Mouse (Mus musculus): ENCODE measurements around the gene Cbr1. TPM values are rescaled to one million over a fixed set of nuclear protein-coding genes. Genes with fewer than 3 reads are reported as not detected.
A peak's percentile ranks its signal among the peaks of the same experiment; 100 is the strongest.

Cbr1 gene
- polyA plus RNA-seq, 1 experiment, result 88.0 TPM

DNA sequence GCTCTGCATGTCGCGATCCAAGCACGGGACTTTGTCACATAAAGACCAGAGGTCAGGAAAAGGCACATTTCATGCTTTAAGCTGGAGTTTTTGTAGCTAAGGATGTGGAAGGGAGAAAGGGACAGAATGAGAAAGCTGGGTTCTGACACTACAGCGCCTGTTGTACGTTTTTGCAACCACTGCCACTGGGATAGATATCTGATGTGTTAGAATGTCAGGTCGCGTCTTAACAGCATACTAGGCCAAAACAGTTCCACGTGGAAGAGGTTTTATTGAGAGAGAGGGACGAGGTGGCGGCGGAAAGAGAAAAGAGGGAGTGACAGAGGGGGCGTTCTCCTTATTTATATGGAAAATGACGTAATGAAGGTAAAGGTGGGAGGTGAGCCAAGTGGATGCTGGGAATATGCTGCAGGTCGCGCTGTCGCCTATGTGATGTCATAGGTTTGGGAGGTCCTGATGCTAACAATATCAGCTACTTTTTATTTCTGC lies 1.1 kb upstream of the Cbr1 start:
- Histone ChIP-seq H3K4me1 (replicated peaks; ENCODE audit: control insufficient read depth, insufficient read depth, low read length) (peaks cover 12% of the 10 kb centered on the region), H3K27me3 (ENCODE audit: control insufficient read depth, insufficient read depth, low read length) (no peaks in the 10 kb centered on the region), H3K27ac (ENCODE audit: control insufficient read depth, insufficient read depth, low read length) (no peak overlapping the region; the same call in 1 of the 2 replicates), H3K4me3 (ENCODE audit: control insufficient read depth, insufficient read depth, low read length) (no peak overlapping the region; the same call in 1 of the 2 replicates), H3K36me3 (ENCODE audit: control insufficient read depth, insufficient read depth, low read length) (no peaks in the 10 kb centered on the region)
- no peak for TF ChIP-seq CTCF (IDR thresholded peaks at IDR 0.05; ENCODE audit: borderline replicate concordance, control insufficient read depth, extremely low read depth, insufficient read depth, low read length, poor library complexity)
- TF ChIP-seq POLR2A (IDR thresholded peaks at IDR 0.05; ENCODE audit: control insufficient read depth, extremely low read depth, insufficient read depth, low read length, poor library complexity), result no peak
- WGBS, result 42% methylated on average over 16 of the region's 16 CpGs
- DNase-seq, result no peak

GRCm38 (mm10) chr16:93606146-93606545 lies 493 bp downstream of the Cbr1 start:
- DNase-seq, result no peak
- Histone ChIP-seq H3K4me1 (replicated peaks; ENCODE audit: control insufficient read depth, insufficient read depth, low read length) (peaks cover 12% of the 10 kb centered on the region), H3K36me3 (ENCODE audit: control insufficient read depth, insufficient read depth, low read length) (0 out of 2 replicates have a peak, but pooled peaks cover 2% of the 10 kb centered on the region), H3K27me3 (ENCODE audit: control insufficient read depth, insufficient read depth, low read length) (no peaks in the 10 kb centered on the region), H3K27ac (ENCODE audit: control insufficient read depth, insufficient read depth, low read length) (no peak overlapping the region), H3K4me3 (ENCODE audit: control insufficient read depth, insufficient read depth, low read length) (no peak overlapping the region)
- WGBS, result 91% methylated on average over 7 of the region's 7 CpGs
- TF ChIP-seq CTCF (IDR thresholded peaks at IDR 0.05; ENCODE audit: borderline replicate concordance, control insufficient read depth, extremely low read depth, insufficient read depth, low read length, poor library complexity), result no peak
- TF ChIP-seq POLR2A (IDR thresholded peaks at IDR 0.05; ENCODE audit: control insufficient read depth, extremely low read depth, insufficient read depth, low read length, poor library complexity), result no peak

DNA sequence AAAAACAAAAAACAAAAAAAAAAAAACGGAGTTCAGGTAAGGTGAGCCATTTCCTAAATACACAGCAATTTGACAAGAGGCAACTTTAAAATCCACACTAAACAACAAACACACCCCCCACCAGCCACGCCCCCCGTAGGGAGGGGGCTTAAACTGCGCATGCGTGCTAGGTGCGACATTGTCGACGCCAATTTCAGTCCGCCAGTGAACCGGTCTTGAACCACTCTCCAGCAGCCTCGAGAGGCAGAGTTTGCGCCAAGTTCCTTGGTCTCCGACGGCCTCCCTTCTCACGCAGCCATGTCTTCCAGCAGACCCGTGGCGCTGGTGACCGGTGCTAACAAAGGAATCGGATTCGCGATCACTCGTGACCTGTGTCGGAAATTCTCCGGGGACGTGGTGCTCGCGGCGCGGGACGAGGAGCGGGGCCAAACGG lies 2.0 kb downstream of the Cbr1 start:
- DNase-seq, result peak; percentile 91
- Histone ChIP-seq H3K4me3 (ENCODE audit: control insufficient read depth, insufficient read depth, low read length) (peak overlapping the region; percentile 75), H3K36me3 (ENCODE audit: control insufficient read depth, insufficient read depth, low read length) (0 out of 2 replicates have a peak, but pooled peaks cover 3% of the 10 kb centered on the region), H3K4me1 (replicated peaks; ENCODE audit: control insufficient read depth, insufficient read depth, low read length) (peaks cover 12% of the 10 kb centered on the region), H3K27ac (ENCODE audit: control insufficient read depth, insufficient read depth, low read length) (no peak overlapping the region), H3K27me3 (ENCODE audit: control insufficient read depth, insufficient read depth, low read length) (no peaks in the 10 kb centered on the region)
- under 1% methylated on average over 32 of the region's 32 CpGs for whole genome bisulfite sequencing
- TF ChIP-seq CTCF (IDR thresholded peaks at IDR 0.05; ENCODE audit: borderline replicate concordance, control insufficient read depth, extremely low read depth, insufficient read depth, low read length, poor library complexity), result 0 out of 2 replicates have a peak, but pooled peaks have one; percentile 14
- peak; percentile 83 for TF ChIP-seq POLR2A (IDR thresholded peaks at IDR 0.05; ENCODE audit: control insufficient read depth, extremely low read depth, insufficient read depth, low read length, poor library complexity)

DNA sequence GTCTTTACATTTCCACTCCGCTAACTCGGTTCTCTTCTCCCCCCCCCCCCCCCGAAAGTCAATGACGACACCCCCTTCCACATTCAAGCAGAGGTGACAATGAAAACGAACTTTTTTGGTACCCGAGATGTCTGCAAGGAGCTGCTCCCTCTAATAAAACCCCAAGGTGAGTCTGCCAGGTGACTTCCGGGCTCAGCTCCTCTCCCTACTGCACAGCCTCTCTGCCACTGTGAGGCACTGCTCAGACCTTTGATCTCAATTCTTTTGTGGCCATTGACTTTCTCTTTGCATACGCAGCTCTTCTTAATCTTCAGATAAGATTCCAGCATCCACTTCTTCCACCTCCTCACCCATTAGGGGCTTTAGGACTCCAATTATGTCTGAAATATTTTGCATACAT lies 3.1 kb downstream of the Cbr1 start:
- no peak overlapping the region for H3K4me3 ChIP-seq (ENCODE audit: control insufficient read depth, insufficient read depth, low read length)
- WGBS, result 60% methylated on average over 8 of the region's 8 CpGs
- no peak for DNase-seq
- H3K4me1 ChIP-seq (replicated peaks; ENCODE audit: control insufficient read depth, insufficient read depth, low read length), result peaks cover 12% of the 10 kb centered on the region
- 0 out of 2 replicates have a peak, but pooled peaks cover 3% of the 10 kb centered on the region for H3K36me3 ChIP-seq (ENCODE audit: control insufficient read depth, insufficient read depth, low read length)
- TF ChIP-seq CTCF (IDR thresholded peaks at IDR 0.05; ENCODE audit: borderline replicate concordance, control insufficient read depth, extremely low read depth, insufficient read depth, low read length, poor library complexity) (no peak), POLR2A (IDR thresholded peaks at IDR 0.05; ENCODE audit: control insufficient read depth, extremely low read depth, insufficient read depth, low read length, poor library complexity) (no peak)
- H3K27ac ChIP-seq (ENCODE audit: control insufficient read depth, insufficient read depth, low read length), result no peak overlapping the region
- H3K27me3 ChIP-seq (ENCODE audit: control insufficient read depth, insufficient read depth, low read length), result no peaks in the 10 kb centered on the region

DNA sequence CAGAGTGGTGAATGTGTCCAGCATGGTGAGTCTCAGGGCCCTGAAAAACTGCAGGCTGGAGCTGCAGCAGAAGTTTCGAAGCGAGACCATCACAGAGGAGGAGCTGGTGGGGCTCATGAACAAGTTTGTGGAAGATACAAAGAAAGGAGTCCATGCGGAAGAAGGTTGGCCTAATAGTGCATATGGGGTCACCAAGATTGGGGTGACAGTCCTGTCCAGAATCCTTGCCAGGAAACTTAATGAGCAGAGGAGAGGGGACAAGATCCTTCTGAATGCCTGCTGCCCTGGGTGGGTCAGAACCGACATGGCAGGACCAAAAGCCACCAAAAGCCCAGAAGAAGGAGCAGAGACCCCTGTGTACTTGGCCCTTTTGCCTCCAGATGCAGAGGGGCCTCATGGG lies 4.1 kb downstream of the Cbr1 start:
- 0 out of 2 replicates have a peak, but pooled peaks cover 3% of the 10 kb centered on the region for H3K36me3 ChIP-seq (ENCODE audit: control insufficient read depth, insufficient read depth, low read length)
- H3K4me1 ChIP-seq (replicated peaks; ENCODE audit: control insufficient read depth, insufficient read depth, low read length), result peaks cover 7% of the 10 kb centered on the region
- 98% methylated on average over 4 of the region's 4 CpGs for WGBS
- no peak for DNase-seq
- no peaks in the 10 kb centered on the region for H3K27me3 ChIP-seq (ENCODE audit: control insufficient read depth, insufficient read depth, low read length)
- no peak overlapping the region for H3K4me3 ChIP-seq (ENCODE audit: control insufficient read depth, insufficient read depth, low read length)
- H3K27ac ChIP-seq (ENCODE audit: control insufficient read depth, insufficient read depth, low read length), result no peak overlapping the region
- TF ChIP-seq POLR2A (IDR thresholded peaks at IDR 0.05; ENCODE audit: control insufficient read depth, extremely low read depth, insufficient read depth, low read length, poor library complexity), result no peak

DNA sequence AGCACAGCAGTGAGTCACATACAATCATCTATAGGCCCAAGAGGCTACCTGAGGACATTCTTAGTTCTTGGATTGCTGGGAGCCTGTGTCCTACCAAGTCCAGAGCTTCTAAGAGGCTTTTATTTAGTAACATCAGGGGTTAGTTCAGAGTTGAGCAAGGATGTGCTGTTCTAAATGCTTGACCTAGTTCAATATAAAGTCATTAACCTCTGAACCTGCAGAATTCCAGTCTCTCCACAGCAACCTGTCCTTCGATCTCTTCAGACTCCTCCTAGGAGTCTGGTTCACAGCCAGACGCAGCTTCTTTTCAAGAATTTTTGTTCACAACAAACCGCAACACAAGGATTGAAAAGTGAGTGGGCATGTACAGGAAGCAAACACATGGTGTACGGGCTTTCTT lies 5.3 kb downstream of the Cbr1 start:
- DNase-seq, result no peak
- Histone ChIP-seq H3K27me3 (ENCODE audit: control insufficient read depth, insufficient read depth, low read length) (no peaks in the 10 kb centered on the region), H3K36me3 (ENCODE audit: control insufficient read depth, insufficient read depth, low read length) (0 out of 2 replicates have a peak, but pooled peaks cover 3% of the 10 kb centered on the region), H3K4me1 (replicated peaks; ENCODE audit: control insufficient read depth, insufficient read depth, low read length) (peaks cover 6% of the 10 kb centered on the region), H3K27ac (ENCODE audit: control insufficient read depth, insufficient read depth, low read length) (no peak overlapping the region), H3K4me3 (ENCODE audit: control insufficient read depth, insufficient read depth, low read length) (no peak overlapping the region)
- no peak for TF ChIP-seq POLR2A (IDR thresholded peaks at IDR 0.05; ENCODE audit: control insufficient read depth, extremely low read depth, insufficient read depth, low read length, poor library complexity)
- TF ChIP-seq CTCF (IDR thresholded peaks at IDR 0.05; ENCODE audit: borderline replicate concordance, control insufficient read depth, extremely low read depth, insufficient read depth, low read length, poor library complexity), result no peak
- 96% methylated on average over 4 of the region's 4 CpGs for WGBS

Measured in thymus, adult 2 months (tissue).